Mouse (Mus musculus) embryo, embryonic 11.5 days (tissue): ENCODE data around the gene Gm20388.
A peak's percentile ranks its signal among the peaks of the same experiment; 100 is the strongest.

ENCODE experiments used
- DNase-seq: peaks from one replicate; pipeline ENCODE4 v3.0.0-alpha.2; 2012; ENCODE audit warnings: low read depth, low spot score

The Gm20388 gene

GRCm38 (mm10) chr8:122803906-122804761, 2893.5 kb downstream of the Gm20388 start:
- DNase-seq = no peak

DNA sequence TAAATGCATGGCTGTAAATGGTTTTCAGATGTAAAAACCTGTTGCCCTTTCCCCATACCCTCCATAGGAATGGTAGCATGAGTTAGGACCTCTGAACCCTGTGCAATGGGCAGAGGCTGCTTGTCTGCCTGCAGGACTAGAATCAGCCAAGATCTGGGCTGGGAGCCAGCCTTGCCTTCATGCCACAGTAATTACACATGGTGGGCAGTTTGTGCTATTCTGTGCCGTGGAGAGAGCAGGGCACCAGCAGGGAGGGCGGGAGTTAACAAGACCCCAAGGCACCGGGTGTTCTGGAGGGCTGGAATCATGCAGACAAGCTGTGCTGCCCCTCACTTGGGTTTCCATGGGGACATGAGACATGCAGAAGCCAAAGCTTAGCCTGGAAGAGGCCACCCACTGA, 2894.7 kb downstream of the Gm20388 start:
- no peak for DNase-seq

DNA sequence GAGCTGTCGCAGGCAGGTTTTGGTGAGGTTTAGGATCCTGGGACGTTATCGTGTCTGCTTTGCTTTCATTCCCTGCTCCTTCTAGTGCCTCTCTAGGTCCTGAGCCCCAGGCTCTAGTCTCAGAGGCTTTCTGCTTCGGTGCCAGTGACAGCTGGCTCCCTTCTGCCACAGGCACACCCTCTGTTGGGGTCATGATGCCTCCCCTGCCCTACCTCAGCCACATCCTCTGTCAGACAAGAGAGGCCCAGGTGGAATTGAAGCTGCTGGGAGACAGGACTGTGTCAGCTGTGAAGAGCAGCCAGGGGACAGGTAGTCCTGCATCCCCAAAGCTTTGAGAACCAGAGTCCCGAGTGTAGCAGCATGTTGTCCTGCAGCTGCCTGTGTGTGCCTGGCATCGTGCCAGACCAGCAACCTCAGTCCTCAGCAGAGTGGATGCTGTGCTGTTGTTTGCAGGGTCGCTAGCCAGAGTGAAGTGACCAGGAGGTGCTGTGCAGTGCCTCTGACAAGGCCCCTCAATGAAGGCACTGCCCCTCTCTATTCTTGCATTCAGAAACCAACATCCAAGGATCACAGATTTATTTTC, 2896.4 kb downstream of the Gm20388 start:
- no peak for DNase-seq

DNA sequence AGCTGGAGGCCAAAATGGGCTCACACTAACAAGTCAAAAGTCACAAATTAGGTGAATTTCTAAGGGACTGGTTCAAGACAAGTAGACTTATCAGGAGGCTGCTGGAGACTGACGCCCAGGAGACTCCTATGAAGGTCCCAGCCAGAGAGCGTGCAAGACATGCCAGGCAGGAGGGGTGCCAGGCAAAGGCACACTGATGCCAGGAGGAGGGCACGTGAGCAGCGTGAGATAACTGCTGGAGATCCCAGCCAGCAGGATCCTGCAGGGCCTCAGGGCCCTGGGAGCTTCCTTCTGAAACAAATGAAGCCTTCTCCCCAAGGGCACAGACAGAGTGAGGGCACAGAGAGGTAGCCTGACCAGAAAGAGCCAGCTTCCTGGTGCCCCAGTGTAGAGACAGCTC, 2897.3 kb downstream of the Gm20388 start:
- no peak for DNase-seq

GRCm38 (mm10) chr8:122810376-122810775, 2899.7 kb downstream of the Gm20388 start:
- DNase-seq = no peak

DNA sequence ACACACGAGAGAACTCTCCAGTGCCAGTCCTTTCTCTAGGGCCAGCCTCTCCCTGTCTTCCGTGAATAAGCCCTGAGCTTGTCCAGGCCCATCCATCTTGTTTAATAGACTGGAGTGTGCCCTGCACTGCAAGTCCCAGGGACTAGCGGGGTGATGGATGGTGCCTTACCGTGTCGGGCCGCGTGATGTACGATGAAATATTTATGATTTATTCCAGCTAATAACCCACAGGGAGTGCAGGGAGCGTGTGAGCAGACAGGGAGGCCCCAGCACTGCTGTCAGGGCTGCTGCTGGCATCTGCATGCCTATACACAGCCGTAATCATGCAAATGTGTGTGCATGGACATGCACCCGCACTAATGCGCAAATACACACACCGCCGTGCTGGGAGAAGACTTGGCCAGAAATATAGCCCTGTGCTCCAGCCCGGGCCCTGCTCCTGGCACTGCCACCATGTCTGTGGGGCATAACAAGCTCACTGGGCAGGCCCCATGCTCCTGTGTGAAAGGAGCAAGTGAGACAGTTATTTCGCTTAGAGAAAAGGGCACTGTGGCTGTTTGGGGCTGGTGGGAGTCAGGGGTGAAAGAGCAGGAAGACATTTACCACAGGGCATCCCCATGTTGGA, 2901.3 kb downstream of the Gm20388 start:
- no peak for DNase-seq

DNA sequence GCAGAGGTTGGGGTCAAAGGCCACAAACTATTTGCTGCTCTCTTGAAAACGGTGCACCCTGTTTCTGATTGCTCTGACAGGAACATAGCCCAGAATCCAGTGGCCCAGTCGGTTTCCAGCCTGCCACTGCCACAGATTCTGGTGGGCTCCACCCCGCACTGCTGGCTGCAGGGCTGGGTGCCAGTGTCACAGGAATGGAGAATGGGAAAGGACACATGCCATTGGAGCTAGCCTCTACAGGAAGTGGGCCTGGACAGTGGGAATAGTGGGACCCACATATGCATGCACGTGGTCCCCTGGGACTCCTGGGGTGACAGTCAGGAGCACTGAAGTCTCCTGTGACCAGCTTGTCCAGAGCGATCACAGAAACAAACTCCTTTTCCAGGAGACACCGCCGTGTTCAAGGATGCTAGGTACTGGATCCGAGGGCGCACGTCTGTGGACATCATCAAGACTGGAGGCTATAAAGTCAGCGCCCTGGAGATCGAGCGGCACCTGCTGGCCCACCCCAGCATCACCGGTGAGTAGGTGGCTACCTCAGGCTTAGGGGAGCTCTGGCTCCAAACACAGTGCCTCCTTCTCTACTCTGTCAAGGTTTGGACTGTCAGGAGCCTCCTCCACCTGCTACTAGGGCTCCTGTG, 2902.1 kb downstream of the Gm20388 start:
- no peak for DNase-seq

GRCm38 (mm10) chr8:122814608-122815007, 2904.0 kb downstream of the Gm20388 start:
- DNase-seq = no peak

DNA sequence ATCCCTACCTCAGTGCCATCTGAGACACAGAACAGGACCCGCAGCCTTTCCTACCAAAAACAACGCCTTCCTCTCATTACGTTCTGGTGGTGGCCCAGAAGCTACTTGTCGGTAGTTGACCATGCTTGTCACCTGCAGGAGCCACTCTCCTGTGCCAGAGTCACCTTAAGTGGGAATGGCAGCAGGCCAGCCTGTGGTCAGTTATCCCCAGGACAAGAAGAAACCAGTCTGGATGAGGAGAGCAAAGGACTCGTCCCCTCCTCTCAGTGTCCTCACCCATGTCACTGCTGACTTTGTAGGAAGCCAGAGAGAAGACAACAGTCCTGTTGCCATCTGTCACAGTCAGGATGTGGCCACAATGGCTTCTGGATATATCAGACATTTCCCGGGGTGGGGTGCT, 2906.3 kb downstream of the Gm20388 start:
- no peak for DNase-seq

DNA sequence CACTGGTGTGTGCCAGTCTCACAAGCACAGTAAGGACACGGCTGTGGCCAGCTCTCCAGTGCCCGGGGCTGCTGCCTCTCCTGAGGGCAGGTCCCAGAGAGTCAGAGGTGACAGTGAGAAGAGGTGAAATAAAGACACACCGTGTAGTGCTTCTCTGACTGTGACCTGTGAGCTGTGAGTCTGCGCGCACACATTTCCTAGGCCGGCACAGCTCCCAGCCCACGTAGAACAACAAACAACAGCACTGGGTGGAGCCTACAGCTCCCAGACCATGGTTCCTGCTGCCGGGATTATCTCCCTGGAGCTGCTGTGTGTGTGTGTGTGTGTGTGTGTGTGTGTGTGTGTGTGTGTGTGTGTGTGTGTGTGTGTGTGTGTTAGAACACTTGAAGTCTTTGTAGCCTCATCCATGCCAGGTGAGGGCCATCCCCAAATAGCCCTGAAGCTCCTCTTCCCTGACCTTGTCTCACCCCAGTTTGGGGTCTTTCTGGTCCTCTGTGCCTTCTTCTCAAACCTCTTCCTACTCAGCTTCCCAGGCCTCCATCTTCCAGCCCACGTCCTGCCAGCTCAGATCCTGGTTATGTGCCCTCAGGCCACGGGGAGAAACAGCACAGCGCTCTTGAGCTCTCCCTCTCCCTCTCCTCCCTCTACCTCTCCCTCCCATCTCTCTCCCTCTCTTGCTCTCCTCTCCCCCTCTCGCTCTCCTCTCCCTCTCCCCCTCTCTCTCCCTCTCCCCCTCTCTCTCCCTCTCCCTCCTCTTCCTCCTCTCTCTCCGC, 2907.3 kb downstream of the Gm20388 start:
- no peak for DNase-seq

DNA sequence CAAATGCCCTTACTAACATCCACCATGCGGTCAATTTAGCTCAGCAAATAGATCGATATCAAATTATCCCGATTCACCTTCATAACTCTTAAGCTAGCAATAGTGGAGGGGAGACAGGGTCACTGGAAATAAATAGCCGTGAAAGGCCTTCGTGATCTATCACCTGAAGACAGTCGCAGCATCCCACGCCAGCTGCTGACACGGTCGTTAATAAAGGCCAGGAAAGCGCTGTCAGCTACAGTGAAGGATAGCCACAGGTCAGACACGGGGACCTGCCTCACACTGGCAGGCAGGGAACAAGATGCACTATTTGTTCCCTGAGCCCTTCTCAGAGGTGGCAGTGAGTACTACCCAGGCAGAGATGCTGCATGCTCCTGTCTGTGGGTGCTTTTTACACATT, 2909.1 kb downstream of the Gm20388 start:
- no peak for DNase-seq

- DNase-seq = no peak
Observed at GRCm38 (mm10) chr8:122824571-122824970, 2913.9 kb downstream of the Gm20388 start.

DNA sequence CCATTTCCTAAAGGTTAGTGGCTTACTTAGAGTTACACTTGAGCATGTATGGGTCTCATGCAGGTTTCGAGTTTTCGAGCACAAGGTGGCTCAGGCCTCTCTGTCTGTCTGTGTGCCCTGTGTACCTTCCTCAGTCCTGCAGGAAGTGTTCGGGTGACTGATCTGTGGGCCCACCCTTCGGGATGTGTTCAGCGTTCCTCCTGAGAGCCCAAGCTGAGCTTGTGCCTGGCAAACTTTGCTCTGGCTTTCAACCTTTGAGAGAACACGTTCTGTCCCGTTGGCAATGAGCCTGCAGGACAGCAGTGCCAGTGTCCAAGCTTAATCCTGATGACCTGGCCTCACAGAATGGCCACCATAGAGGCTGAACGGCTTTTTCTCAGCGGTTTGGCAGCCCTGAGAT, 2914.3 kb downstream of the Gm20388 start:
- DNase-seq = no peak

DNA sequence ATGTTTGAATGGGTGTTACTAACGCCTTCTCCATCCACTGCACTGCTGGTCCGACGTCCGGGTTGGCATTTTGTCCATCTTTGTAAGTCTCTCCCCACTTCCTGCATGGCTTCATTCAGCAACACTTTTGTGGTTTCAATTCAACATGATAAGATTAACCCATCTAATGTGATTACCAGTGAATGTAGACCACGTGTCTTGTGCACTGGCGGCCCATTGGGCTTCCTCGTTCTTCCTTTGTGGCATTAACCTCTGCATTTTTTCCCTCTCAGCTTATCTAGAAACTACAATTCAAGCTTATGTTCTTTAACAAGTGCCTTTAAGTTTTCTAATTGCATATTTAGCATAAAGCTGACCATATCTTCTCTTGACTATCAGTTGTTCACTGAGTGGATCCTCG, 2914.8 kb downstream of the Gm20388 start:
- DNase-seq = no peak

- DNase-seq = no peak
Observed at GRCm38 (mm10) chr8:122829396-122829795, 2918.8 kb downstream of the Gm20388 start.

GRCm38 (mm10) chr8:122830349-122831061, 2919.9 kb downstream of the Gm20388 start:
- DNase-seq = peak; percentile 79

DNA sequence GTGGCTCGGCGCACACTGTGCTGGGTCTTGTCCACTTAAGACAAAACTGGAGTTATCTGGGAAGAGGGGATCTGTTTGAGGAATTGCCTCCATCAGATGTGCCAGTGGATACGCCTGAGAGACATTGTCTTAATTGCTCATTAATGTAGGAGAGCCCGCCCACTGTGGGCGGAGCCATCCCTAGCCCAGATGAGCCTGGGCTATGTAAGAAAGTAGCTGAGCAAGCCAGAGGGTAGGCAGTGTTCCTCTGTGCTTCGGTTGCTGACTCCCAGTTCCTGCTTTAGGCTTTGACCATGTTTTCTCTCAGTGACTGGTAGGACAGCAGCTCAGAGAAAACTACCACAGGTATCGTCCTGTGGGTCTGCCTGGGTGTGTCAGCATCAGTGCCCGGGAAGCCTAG, 2923.8 kb downstream of the Gm20388 start:
- no peak for DNase-seq

- peak; percentile 62 for DNase-seq
Observed at GRCm38 (mm10) chr8:122834971-122835370, 2924.3 kb downstream of the Gm20388 start.

DNA sequence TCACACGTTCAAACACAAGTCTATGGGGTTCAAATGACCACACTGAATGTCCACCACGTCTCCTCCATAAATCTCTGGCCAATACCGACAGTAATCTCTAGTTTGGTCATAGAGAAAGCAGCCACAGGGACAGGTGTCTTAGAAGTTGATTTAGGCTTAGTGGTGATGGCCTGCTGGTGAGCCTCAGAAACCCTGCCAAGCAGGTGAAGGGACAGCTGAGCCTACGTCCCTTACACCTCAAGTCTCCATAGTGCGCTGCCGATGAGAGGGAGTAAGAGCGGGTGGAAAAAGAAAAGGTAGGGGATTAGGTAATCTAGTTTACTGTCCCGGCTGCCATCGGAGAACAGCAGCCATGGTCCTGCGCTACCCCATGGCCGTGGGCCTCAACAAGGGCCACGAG, 2925.6 kb downstream of the Gm20388 start:
- DNase-seq = no peak

GRCm38 (mm10) chr8:122836696-122837095, 2926.1 kb downstream of the Gm20388 start:
- no peak for DNase-seq

DNA sequence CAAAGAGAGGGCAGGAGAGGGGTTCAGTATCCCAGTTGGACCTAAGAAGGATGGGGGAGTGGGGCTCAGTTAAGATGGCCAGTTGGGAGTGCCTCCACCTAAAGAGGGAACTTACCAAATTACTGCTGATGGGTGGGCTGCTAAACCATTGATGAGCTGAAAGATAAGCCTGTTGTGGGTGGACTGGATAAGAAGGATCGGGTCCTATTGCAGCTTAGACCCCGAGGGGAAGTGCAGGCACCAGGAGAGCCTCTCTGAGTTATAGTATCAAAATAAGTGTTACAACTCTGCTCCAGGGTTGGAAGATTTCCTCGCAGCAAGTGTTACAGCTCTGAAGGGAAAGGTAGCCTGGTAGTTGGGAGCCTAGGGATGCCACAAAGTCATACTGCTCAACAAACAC, 2933.5 kb downstream of the Gm20388 start:
- no peak for DNase-seq
